Mouse (Mus musculus) midbrain, embryonic 11.5 days (tissue): Measurements from ENCODE around the gene Ier2. TPM values are rescaled to one million over a fixed set of nuclear protein-coding genes. Genes with fewer than 3 reads are reported as not detected.

ENCODE experiments used
- ATAC-seq: fragments of 200-750 bp; cut with Nextera tagmentation; 2 replicates; pipeline ENCODE4 v1.8.0; 2017; ENCODE audit warnings: moderate TSS enrichment, moderate library complexity; ENCODE audit not compliant: low FRiP score
- DNase-seq: peaks from one replicate; pipeline ENCODE4 v3.0.0; 2015; ENCODE audit warnings: low spot score; ENCODE audit errors: missing footprints
- H3K27ac ChIP-seq: fragments of 300-500 bp; sonication (generic); 2 replicates; pipeline ENCODE4 v1.5.1; 2014; ENCODE audit warnings: low read depth, low read length
- H3K27me3 ChIP-seq: fragments of 300-500 bp; sonication (generic); 2 replicates; pipeline ENCODE4 v1.6.1; 2014; ENCODE audit warnings: mild to moderate bottlenecking, low read length, moderate library complexity, mixed read lengths; ENCODE audit not compliant: control insufficient read depth, insufficient read depth
- H3K36me3 ChIP-seq: fragments of 300-500 bp; sonication (generic); 2 replicates; pipeline ENCODE4 v1.6.1; 2014; ENCODE audit warnings: mild to moderate bottlenecking, low read length, moderate library complexity, mixed read lengths; ENCODE audit not compliant: control insufficient read depth, insufficient read depth
- H3K4me1 ChIP-seq: fragments of 300-500 bp; sonication (generic); 2 replicates; pipeline ENCODE4 v1.6.1; 2014; ENCODE audit warnings: low read length; ENCODE audit not compliant: control insufficient read depth, insufficient read depth
- H3K4me2 ChIP-seq: fragments of 300-500 bp; sonication (generic); 2 replicates; pipeline ENCODE4 v1.6.1; 2014; ENCODE audit warnings: mild to moderate bottlenecking, moderate library complexity
- H3K4me3 ChIP-seq: fragments of 300-500 bp; sonication (generic); 2 replicates; pipeline ENCODE4 v1.5.1; 2014; ENCODE audit warnings: low read depth, low read length
- H3K9ac ChIP-seq: fragments of 300-500 bp; sonication (generic); 2 replicates; pipeline ENCODE4 v1.6.1; 2014; ENCODE audit warnings: low read length
- H3K9me3 ChIP-seq: fragments of 300-500 bp; sonication (generic); 2 replicates; pipeline ENCODE4 v1.6.1; 2016; ENCODE audit warnings: low read length; ENCODE audit not compliant: control insufficient read depth
- WGBS: fragments of 180-500 bp; shearing (Covaris S2); extraction: QIAGEN DNeasy Blood & Tissue Kit; methylation state at CpG from one replicate; pipeline ENCODE4 v1.1.7; 2014; 5-methylcytosine and 5-hydroxymethylcytosine counted together
- polyA plus RNA-seq: library from polyadenylated mRNA; unstranded; fragments of >200 nt; fragmentation: Nextera tagmentation; extraction: Ambion mirVana; gene quantifications from 2 replicates; pipeline ENCODE4 v1.2.1, GENCODE M21; 2014

Gene Ier2
- polyA plus RNA-seq, 1 experiment from 2014 or later = 52.9 TPM

DNA sequence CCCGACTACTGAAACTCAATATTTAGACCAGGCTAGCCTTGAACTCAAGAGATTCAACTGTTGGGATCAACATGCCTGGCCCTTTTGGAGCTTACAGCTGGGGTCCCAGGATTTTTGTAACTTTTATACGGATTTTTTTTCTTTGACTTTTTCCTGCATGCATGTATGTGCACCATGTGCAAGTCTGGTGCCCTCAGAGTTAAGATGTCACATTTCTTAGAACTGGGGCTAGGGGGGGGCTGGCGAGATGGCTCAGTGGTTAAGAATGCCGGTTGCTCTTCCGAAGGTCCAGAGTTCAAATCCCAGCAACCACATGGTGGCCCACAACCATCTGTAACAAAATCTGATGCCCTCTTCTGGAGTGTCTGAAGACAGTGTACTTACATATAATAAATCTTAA lies 37.9 kb upstream of the Ier2 start:
- peaks cover 10% of the 10 kb centered on the region; the same call in 1 of the 2 replicates for H3K36me3 ChIP-seq
- H3K27ac ChIP-seq = no peak overlapping the region
- peaks cover 10% of the 10 kb centered on the region; the same call in 1 of the 2 replicates for H3K4me1 ChIP-seq
- H3K27me3 ChIP-seq = peaks cover 46% of the 10 kb centered on the region
- H3K4me2 ChIP-seq = no peak overlapping the region
- no peak overlapping the region for H3K4me3 ChIP-seq
- H3K9ac ChIP-seq = no peak overlapping the region
- WGBS = 82% methylated on average over 5 of the region's 5 CpGs
- ATAC-seq = no peak
- no peaks in the 10 kb centered on the region for H3K9me3 ChIP-seq
- no peak for DNase-seq

DNA sequence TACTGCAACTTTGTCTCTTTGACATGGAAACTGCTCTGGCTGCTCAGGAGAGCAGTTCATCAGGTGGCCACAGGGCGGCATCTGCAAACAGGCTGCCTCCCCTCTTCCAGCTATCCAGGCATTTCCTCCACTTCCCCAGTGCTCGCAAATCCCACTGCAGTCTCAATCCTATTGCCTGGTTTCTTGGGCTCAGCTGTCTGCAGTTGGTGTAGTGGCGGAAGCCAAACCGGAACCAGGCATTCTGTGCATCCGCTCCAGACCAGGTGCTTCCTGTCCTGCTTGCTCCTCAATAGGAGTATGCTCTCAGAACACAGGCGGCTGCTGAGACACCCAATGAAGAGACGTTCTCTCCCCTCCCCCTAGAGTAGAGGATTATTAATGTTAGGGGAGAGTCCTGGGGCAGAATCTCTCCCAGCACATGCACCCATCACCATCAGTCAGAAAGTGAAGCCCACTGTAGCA lies 37.2 kb upstream of the Ier2 start:
- no peak overlapping the region for H3K27ac ChIP-seq
- ATAC-seq = peak; percentile 31; the same call in 1 of the 2 replicates
- no peak for DNase-seq
- no peak overlapping the region for H3K4me2 ChIP-seq
- 68% methylated on average over 7 of the region's 7 CpGs for WGBS
- no peak overlapping the region for H3K9ac ChIP-seq
- H3K9me3 ChIP-seq = no peaks in the 10 kb centered on the region
- peaks cover 40% of the 10 kb centered on the region for H3K27me3 ChIP-seq
- H3K4me1 ChIP-seq = peaks cover 7% of the 10 kb centered on the region; the same call in 1 of the 2 replicates
- H3K36me3 ChIP-seq = peaks cover 10% of the 10 kb centered on the region; the same call in 1 of the 2 replicates
- H3K4me3 ChIP-seq = no peak overlapping the region

DNA sequence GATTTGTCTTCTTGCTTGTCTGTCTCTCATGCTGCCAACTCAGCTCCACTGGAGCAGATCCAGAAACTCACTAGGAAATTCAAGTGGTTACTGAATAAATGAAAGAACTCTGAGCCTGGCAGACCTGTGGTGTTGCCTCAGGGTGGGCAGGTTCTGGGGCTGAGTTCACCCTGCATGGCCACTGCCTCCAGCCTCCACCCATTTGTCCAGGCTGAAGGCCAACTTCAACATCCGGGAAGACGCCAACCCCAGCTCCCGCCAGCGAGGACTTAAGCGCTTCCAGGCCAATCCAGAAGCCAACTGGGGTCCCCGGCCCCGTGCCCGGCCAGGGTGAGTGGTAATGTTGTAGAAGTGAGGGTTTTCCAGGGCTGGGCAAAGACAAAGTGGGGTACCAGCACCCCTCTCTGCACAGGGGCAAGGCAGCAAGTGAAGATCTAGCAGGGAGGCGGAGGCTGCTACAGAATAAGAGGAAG lies 36.3 kb upstream of the Ier2 start:
- no peak overlapping the region for H3K4me3 ChIP-seq
- peaks cover 2% of the 10 kb centered on the region; the same call in 1 of the 2 replicates for H3K4me1 ChIP-seq
- H3K27me3 ChIP-seq = peaks cover 31% of the 10 kb centered on the region
- peaks cover 10% of the 10 kb centered on the region; the same call in 1 of the 2 replicates for H3K36me3 ChIP-seq
- no peak overlapping the region for H3K4me2 ChIP-seq
- no peak overlapping the region for H3K9ac ChIP-seq
- ATAC-seq = no peak
- DNase-seq = no peak
- no peak overlapping the region for H3K27ac ChIP-seq
- WGBS = 95% methylated on average over 9 of the region's 9 CpGs
- H3K9me3 ChIP-seq = no peaks in the 10 kb centered on the region

DNA sequence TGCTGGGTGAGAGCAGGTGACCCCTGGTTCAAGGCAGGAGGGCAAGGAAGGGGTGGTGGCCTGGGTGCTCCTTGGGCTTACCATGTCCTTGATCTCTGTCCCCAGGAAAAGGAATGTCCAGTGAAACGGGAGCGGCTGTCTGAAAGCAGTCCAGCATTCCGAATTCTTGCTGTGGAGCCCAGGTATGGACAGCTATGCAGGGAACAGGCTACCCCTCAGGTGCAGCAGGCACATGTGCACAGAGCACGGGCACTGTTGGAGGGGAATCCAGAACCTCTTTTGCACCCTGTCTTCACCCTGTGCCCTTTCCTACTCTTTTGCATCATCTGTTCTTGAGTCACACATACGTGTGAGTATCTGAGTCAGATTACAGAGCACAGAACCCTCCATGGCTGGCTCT lies 35.6 kb upstream of the Ier2 start:
- H3K4me1 ChIP-seq = no peaks in the 10 kb centered on the region
- H3K4me2 ChIP-seq = no peak overlapping the region
- DNase-seq = no peak
- no peak overlapping the region for H3K9ac ChIP-seq
- WGBS = 89% methylated on average over 5 of the region's 5 CpGs
- no peak for ATAC-seq
- no peak overlapping the region for H3K27ac ChIP-seq
- peaks cover 24% of the 10 kb centered on the region for H3K27me3 ChIP-seq
- H3K9me3 ChIP-seq = no peaks in the 10 kb centered on the region
- H3K4me3 ChIP-seq = no peak overlapping the region
- H3K36me3 ChIP-seq = peaks cover 10% of the 10 kb centered on the region; the same call in 1 of the 2 replicates

DNA sequence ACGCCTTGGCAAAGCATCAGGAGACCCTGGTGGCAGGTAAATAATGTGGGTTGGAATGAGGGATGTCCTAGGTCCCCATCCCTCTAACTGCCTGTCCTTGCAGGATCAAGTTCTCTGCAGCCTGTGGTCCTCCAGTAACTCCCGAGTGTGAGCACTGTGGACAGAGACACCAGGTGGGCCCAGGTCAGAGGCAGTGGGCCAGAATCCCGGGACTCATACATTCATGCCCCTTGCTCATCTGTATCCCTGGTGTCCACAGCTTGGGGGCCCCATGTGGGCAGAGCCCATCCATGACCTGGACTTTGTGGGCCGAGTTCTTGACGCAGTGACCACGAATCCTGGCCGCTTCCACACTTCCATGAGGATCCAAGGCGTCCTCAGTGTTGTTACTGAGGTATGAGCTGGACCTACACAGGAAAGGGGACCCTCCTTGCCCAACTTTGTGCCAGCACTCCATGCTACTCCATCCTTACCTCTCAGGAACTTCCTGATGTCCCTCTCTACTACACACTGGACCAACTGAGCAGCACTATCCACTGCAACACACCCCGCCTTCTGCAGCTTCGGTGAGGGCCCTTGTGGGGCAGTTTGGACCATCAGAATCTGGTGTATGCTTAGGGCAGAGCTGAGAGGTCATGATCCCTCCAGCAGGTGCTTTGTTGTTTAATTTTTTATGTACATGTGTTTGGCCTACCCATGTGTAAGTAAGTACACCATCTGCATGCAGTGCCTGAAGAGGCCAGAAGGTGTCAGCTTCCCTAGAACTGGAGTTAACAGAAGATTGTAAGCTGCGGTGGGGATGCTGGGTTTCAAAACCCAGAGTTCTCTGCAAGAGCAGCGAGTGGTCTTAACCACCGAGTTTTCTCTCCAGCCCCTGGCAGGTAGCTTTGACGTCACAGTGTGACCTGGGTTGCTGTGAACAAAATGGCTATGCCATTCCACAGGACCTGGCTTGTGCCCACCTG lies 34.8 kb upstream of the Ier2 start:
- peaks cover 10% of the 10 kb centered on the region; the same call in 1 of the 2 replicates for H3K36me3 ChIP-seq
- DNase-seq (no peak), ATAC-seq (no peak)
- H3K9me3 ChIP-seq = no peaks in the 10 kb centered on the region
- no peak overlapping the region for H3K27ac ChIP-seq
- no peak overlapping the region for H3K9ac ChIP-seq
- no peak overlapping the region for H3K4me2 ChIP-seq
- no peak overlapping the region for H3K4me3 ChIP-seq
- WGBS = 91% methylated on average over 14 of the region's 14 CpGs
- peaks cover 16% of the 10 kb centered on the region for H3K27me3 ChIP-seq
- no peaks in the 10 kb centered on the region for H3K4me1 ChIP-seq

DNA sequence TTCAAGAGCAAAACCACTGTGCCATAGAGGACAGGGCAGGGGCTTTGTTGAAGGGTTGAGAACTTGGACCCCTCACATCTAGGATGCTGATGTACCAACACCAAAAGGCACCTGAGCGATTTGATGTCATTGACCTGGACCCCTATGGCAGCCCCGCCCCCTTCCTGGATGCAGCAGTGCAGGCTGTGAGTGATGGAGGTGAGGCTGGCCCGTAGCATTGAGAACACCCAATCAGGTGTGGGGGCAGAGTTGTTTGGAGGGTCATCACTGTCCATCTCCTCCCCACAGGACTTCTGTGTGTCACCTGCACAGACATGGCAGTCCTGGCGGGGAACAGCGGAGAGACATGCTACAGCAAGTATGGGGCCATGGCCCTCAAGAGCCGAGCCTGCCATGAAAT lies 32.5 kb upstream of the Ier2 start:
- Histone ChIP-seq H3K4me3 (no peak overlapping the region), H3K36me3 (peaks cover 10% of the 10 kb centered on the region; the same call in 1 of the 2 replicates), H3K27ac (no peak overlapping the region), H3K4me2 (no peak overlapping the region), H3K4me1 (peaks cover under 1% of the 10 kb centered on the region; the same call in 1 of the 2 replicates), H3K9me3 (no peaks in the 10 kb centered on the region), H3K27me3 (no peaks in the 10 kb centered on the region), H3K9ac (no peak overlapping the region)
- no peak for DNase-seq
- WGBS = 93% methylated on average over 6 of the region's 6 CpGs
- ATAC-seq = no peak

DNA sequence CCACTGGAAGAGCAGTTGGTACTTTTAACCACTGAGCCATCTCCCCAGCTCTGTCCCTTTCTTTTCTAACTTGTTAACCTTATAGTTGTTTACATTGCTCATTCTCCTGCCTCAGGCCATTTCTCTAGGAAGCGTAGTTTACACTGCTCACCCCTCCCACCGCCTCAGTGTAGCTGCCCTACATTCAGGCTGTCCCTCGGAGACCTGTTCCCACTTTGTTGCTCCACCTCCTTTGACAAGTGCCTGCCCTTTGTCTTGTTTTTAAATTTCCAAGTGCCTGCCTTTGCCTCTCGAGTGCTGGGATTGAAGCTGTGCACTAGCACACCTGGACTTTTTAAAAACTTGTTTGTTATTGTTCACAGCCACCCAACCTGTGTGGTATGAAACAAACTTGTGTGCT lies 30.7 kb upstream of the Ier2 start:
- peaks cover 12% of the 10 kb centered on the region for H3K4me1 ChIP-seq
- H3K4me3 ChIP-seq = no peak overlapping the region
- no peaks in the 10 kb centered on the region for H3K27me3 ChIP-seq
- DNase-seq (no peak), ATAC-seq (no peak)
- no peak overlapping the region for H3K27ac ChIP-seq
- H3K36me3 ChIP-seq = peaks cover 6% of the 10 kb centered on the region; the same call in 1 of the 2 replicates
- H3K9me3 ChIP-seq = no peaks in the 10 kb centered on the region
- H3K4me2 ChIP-seq = no peak overlapping the region
- no peak overlapping the region for H3K9ac ChIP-seq
- WGBS = 81% methylated on average over 4 of the region's 4 CpGs

DNA sequence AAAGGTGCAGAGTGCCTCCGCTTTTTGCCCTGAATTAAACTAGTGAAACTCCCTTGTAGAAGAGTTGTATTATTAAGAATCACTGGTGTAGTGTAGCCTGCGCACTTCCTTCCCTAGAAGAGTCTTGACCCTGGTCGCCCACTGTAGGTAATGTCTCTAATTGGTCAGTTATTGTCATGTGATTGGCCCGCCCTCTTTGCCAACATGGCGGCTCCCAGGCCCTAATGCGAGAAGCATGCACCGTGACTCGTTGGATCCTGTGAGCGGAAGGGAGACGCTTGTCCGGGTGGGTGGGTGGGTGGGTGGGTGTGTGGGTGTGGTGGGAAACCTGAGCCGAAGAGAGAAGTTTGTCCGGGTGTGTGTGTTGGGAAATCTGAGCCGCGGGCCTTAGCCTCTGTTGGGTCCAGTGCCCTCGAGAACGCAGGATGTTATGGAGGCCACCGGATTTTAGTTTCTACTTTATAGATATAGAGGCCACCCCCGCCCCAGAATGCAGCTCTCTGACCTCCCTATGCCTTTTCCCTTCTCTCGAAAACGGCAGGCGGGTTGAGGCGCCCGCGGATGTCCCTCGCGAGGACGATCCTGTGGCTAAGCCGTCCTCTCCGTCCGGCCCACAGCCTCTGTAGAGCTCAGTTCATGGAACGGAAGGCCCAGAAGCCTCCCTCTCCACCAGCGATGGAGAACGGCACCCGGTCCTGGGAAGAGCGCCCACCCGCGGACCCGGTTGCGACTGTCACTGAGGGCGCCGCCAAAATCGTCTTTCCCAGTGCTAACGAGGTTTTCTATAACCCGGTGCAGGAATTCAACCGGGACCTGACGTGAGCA lies 26.7 kb upstream of the Ier2 start:
- DNase-seq (peak; percentile 90), ATAC-seq (peak; percentile 87)
- H3K27ac ChIP-seq = no peak overlapping the region
- H3K4me3 ChIP-seq = peak overlapping the region; percentile 84
- WGBS = under 1% methylated on average over 47 of the region's 47 CpGs
- H3K36me3 ChIP-seq = no peaks in the 10 kb centered on the region
- H3K9ac ChIP-seq = peak overlapping the region; percentile 71
- no peaks in the 10 kb centered on the region for H3K9me3 ChIP-seq
- peaks cover 27% of the 10 kb centered on the region for H3K4me1 ChIP-seq
- no peaks in the 10 kb centered on the region for H3K27me3 ChIP-seq
- peak overlapping the region; percentile 94 for H3K4me2 ChIP-seq
